ENCODE assay signal across 23 mouse cellular contexts in genomic region chr11:35565322-35565721, GRCm38 (mm10).
DNase-seq lines count a peak whose midpoint lies in the region; ATAC-seq lines count a peak whose summit lies in the region.
"Had no signal": no experiment of that assay in that cellular context is flagged by ENCODE, and none has a peak within 500 bp of the region (broad histone marks: within the 10 kb centered on the region; RNA-seq: fewer than 3 reads in every experiment).

No protein-coding gene starts in this region.

- peak; percentile 93 for DNase-seq in heart, adult 11 months
- peak; percentile 64 for DNase-seq in retina, postnatal 1 day
- no peak for DNase-seq in retina, embryonic 14.5 days (ENCODE audit: low spot score)
- DNase-seq in urinary bladder, postnatal 14 days (ENCODE audit: low spot score) = no peak
- no peak for DNase-seq in natural killer cell, adult 2 months (ENCODE audit: low spot score in 2 of 2)
- DNase-seq: adrenal gland, adult 8-10 months; cerebellum, adult 2 months; cerebellum, postnatal 14 days; gastrocnemius, postnatal 10 days; kidney, adult 9 months; thymus, postnatal 25 days had no signal

- no peaks in the 10 kb centered on the region for H3K27me3 ChIP-seq in heart, embryonic 11.5 days (ENCODE audit: control insufficient read depth, insufficient read depth, low read length)
- H3K27me3 ChIP-seq in heart, embryonic 15.5 days = 0 out of 2 replicates have a peak, but pooled peaks cover 2% of the 10 kb centered on the region
- H3K27me3 ChIP-seq: limb, embryonic 13.5 days had no signal

- H3K36me3 ChIP-seq in heart, embryonic 11.5 days (ENCODE audit: control insufficient read depth, insufficient read depth, low read length) = no peaks in the 10 kb centered on the region
- no peaks in the 10 kb centered on the region for H3K36me3 ChIP-seq in heart, embryonic 15.5 days
- H3K36me3 ChIP-seq: hindbrain, embryonic 13.5 days; limb, embryonic 13.5 days; lung, embryonic 15.5 days; midbrain, embryonic 15.5 days had no signal

- 30% methylated on average over 6 of the region's 6 CpGs for WGBS in heart, embryonic 11.5 days (ENCODE audit: insufficient replicate concordance)
- WGBS in heart, embryonic 15.5 days = 13% methylated on average over 6 of the region's 6 CpGs

- no peak overlapping the region for H3K27ac ChIP-seq in heart, embryonic 11.5 days (ENCODE audit: low read depth, low read length)
- H3K27ac ChIP-seq in heart, embryonic 15.5 days = peak overlapping the region; percentile 42; the same call in 1 of the 2 replicates
- H3K27ac ChIP-seq: hindbrain, embryonic 13.5 days; limb, embryonic 13.5 days; lung, embryonic 15.5 days; midbrain, embryonic 10.5 days; midbrain, embryonic 15.5 days had no signal

- no peak overlapping the region for H3K9ac ChIP-seq in heart, embryonic 11.5 days (ENCODE audit: low read depth, low read length)
- H3K9ac ChIP-seq in heart, embryonic 15.5 days = no peak overlapping the region
- H3K9ac ChIP-seq: hindbrain, embryonic 13.5 days; limb, embryonic 13.5 days; lung, embryonic 15.5 days; midbrain, embryonic 15.5 days had no signal

- H3K9me3 ChIP-seq in heart, embryonic 11.5 days (replicated peaks; ENCODE audit: control insufficient read depth, low read length) = no peaks in the 10 kb centered on the region
- H3K9me3 ChIP-seq in heart, embryonic 15.5 days (replicated peaks) = no peaks in the 10 kb centered on the region
- H3K9me3 ChIP-seq: hindbrain, embryonic 13.5 days; limb, embryonic 13.5 days; lung, embryonic 15.5 days; midbrain, embryonic 10.5 days; midbrain, embryonic 15.5 days had no signal

- no peak overlapping the region for H3K4me2 ChIP-seq in heart, embryonic 11.5 days
- H3K4me2 ChIP-seq in heart, embryonic 15.5 days = no peak overlapping the region; the same call in 1 of the 2 replicates
- H3K4me2 ChIP-seq: hindbrain, embryonic 13.5 days; limb, embryonic 13.5 days; liver, embryonic 11.5 days; lung, embryonic 15.5 days; midbrain, embryonic 15.5 days had no signal

- no peak for ATAC-seq in heart, embryonic 11.5 days (replicated peaks; ENCODE audit: insufficient number of reproducible peaks, low FRiP score, low TSS enrichment)
- ATAC-seq in heart, embryonic 15.5 days (replicated peaks; ENCODE audit: insufficient number of reproducible peaks, insufficient read depth, low FRiP score, low read depth) = peak; percentile 34; the same call in 1 of the 2 replicates
- ATAC-seq: CD4-positive, CD25-positive, alpha-beta regulatory T cell, adult 4 months; forebrain, embryonic 16.5 days; intestine, embryonic 16.5 days; midbrain, embryonic 15.5 days had no signal

- H3K4me1 ChIP-seq in heart, embryonic 11.5 days (ENCODE audit: control insufficient read depth, insufficient read depth, low read length) = peaks cover 15% of the 10 kb centered on the region
- H3K4me1 ChIP-seq in heart, embryonic 15.5 days (replicated peaks) = peaks cover 20% of the 10 kb centered on the region

- no peak overlapping the region for H3K4me3 ChIP-seq in heart, embryonic 11.5 days (ENCODE audit: low read depth, low read length)
- H3K4me3 ChIP-seq in heart, embryonic 15.5 days = no peak overlapping the region
- H3K4me3 ChIP-seq: erythroblast, embryonic 14.5 days; hindbrain, embryonic 13.5 days; limb, embryonic 13.5 days; lung, embryonic 15.5 days; midbrain, embryonic 10.5 days; midbrain, embryonic 15.5 days had no signal

Comparison
In these comparisons a context has a peak if more than half of its experiments do, and no peak if none do; other contexts are left out.
1. DNase-seq: peak in heart, adult 11 months (single experiment) and retina, postnatal 1 day (single experiment); none in retina, embryonic 14.5 days (single experiment), urinary bladder, postnatal 14 days (single experiment) and natural killer cell, adult 2 months (0 of 2).